In genomic region chr14:78848941-78849911, GRCm38 (mm10) we compare ENCODE assay signal across 8 mouse cellular contexts. TPM values are rescaled to one million over a fixed set of nuclear protein-coding genes. Genes with fewer than 3 reads are reported as not detected.
A peak's percentile ranks its signal among the peaks of the same experiment; 100 is the strongest.
DNase-seq lines count a peak whose midpoint lies in the region; ATAC-seq and TF ChIP-seq lines count a peak whose summit lies in the region.

Gene Vwa8, plus strand, starts transcription at chr14:78849052.

- WGBS in hindbrain, embryonic 10.5 days = 3% methylated on average over 61 of the region's 61 CpGs
- WGBS in lung, embryonic 16.5 days = 2% methylated on average over 60 of the region's 61 CpGs
- WGBS in thymus, adult 2 months = 1% methylated on average over 61 of the region's 61 CpGs

- peak within 1 kb of the TSS; percentile 96 for H3K27ac ChIP-seq in hindbrain, embryonic 10.5 days
- H3K27ac ChIP-seq in lung, embryonic 16.5 days (ENCODE audit: low read length) = peak within 1 kb of the TSS; percentile 94
- H3K27ac ChIP-seq in thymus, adult 2 months (ENCODE audit: control insufficient read depth, insufficient read depth, low read length) = no peak within 1 kb of the TSS

- 0 out of 2 replicates have a peak, but pooled peaks cover 4% of the 10 kb centered on the region for H3K27me3 ChIP-seq in hindbrain, embryonic 10.5 days (ENCODE audit: insufficient read depth, poor library complexity, severe bottlenecking)
- H3K27me3 ChIP-seq in lung, embryonic 16.5 days (ENCODE audit: control insufficient read depth, insufficient read depth, low read depth, low read length) = no peaks in the 10 kb centered on the region
- no peaks in the 10 kb centered on the region for H3K27me3 ChIP-seq in thymus, adult 2 months (ENCODE audit: control insufficient read depth, insufficient read depth, low read length)

- H3K4me3 ChIP-seq in hindbrain, embryonic 10.5 days = peak within 1 kb of the TSS; percentile 82
- H3K4me3 ChIP-seq in lung, embryonic 16.5 days (ENCODE audit: low read length) = peak within 1 kb of the TSS; percentile 96
- peak within 1 kb of the TSS; percentile 95 for H3K4me3 ChIP-seq in thymus, adult 2 months (ENCODE audit: control insufficient read depth, insufficient read depth, low read length)

- peak within 1 kb of the TSS; percentile 85 for H3K4me2 ChIP-seq in lung, embryonic 16.5 days (ENCODE audit: low read depth, low read length)

- peak within 1 kb of the TSS; percentile 98 for H3K9ac ChIP-seq in lung, embryonic 16.5 days (ENCODE audit: low read length)

- H3K36me3 ChIP-seq in hindbrain, embryonic 10.5 days = no peaks in the 10 kb centered on the region
- H3K36me3 ChIP-seq in lung, embryonic 16.5 days (ENCODE audit: control insufficient read depth, insufficient read depth, low read length) = no peaks in the 10 kb centered on the region
- H3K36me3 ChIP-seq in thymus, adult 2 months (ENCODE audit: control insufficient read depth, insufficient read depth, low read length) = no peaks in the 10 kb centered on the region

- TF ChIP-seq CTCF in thymus, adult 2 months (IDR thresholded peaks at IDR 0.05; ENCODE audit: borderline replicate concordance, control insufficient read depth, extremely low read depth, insufficient read depth, low read length, poor library complexity) = peak; percentile 59; the same call in 1 of the 2 replicates

- peak; percentile 93 for ATAC-seq in lung, embryonic 16.5 days (ENCODE audit: low read depth)

- TF ChIP-seq POLR2A in thymus, adult 2 months (IDR thresholded peaks at IDR 0.05; ENCODE audit: control insufficient read depth, extremely low read depth, insufficient read depth, low read length, poor library complexity) = 0 out of 2 replicates have a peak, but pooled peaks have one; percentile 29

- no peaks in the 10 kb centered on the region for H3K9me3 ChIP-seq in hindbrain, embryonic 10.5 days
- H3K9me3 ChIP-seq in lung, embryonic 16.5 days (ENCODE audit: control insufficient read depth, low read length) = no peaks in the 10 kb centered on the region

- DNase-seq in MN1 (ENCODE audit: low spot score) = peak; percentile 88
- DNase-seq in cerebellum, adult 9-10 months = peak; percentile 83
- DNase-seq in frontal cortex, adult 2 months (ENCODE audit: extremely low spot score in 1 of 2, low spot score in 1 of 2) = peak; percentile 39 to 76
- DNase-seq in hindbrain, embryonic 10.5 days (ENCODE audit: low spot score) = peak; percentile 87
- DNase-seq in layer of hippocampus, adult 9-10 months (ENCODE audit: low spot score) = peak; percentile 45
- DNase-seq in ovary, adult 18-20 months (ENCODE audit: low spot score) = peak; percentile 77
- peak; percentile 80 for DNase-seq in thymus, adult 2 months

- H3K4me1 ChIP-seq in hindbrain, embryonic 10.5 days (replicated peaks) = peaks cover 35% of the 10 kb centered on the region
- peaks cover 11% of the 10 kb centered on the region for H3K4me1 ChIP-seq in lung, embryonic 16.5 days (replicated peaks; ENCODE audit: control insufficient read depth, insufficient read depth, low read length)
- no peaks in the 10 kb centered on the region; the same call in 1 of the 2 replicates for H3K4me1 ChIP-seq in thymus, adult 2 months (replicated peaks; ENCODE audit: control insufficient read depth, insufficient read depth, low read length)

RNA-seq across cellular contexts. Expression of gene Vwa8, which starts in this region (rescaled TPM):
- 27.4 and 27.9 TPM in 2 replicates for polyA plus RNA-seq in frontal cortex, adult 2 months (2012; rRNA removed)
- polyA plus RNA-seq in hindbrain, embryonic 10.5 days (2016; fragmentation: Nextera tagmentation; extraction: Ambion mirVana) = 6.8 and 7.6 TPM in 2 replicates
- polyA plus RNA-seq in lung, embryonic 16.5 days (2015; fragmentation: Nextera tagmentation; extraction: Ambion mirVana) = 10.3 and 10.5 TPM in 2 replicates
- polyA plus RNA-seq in thymus, adult 2 months (2012; rRNA removed) = 8.7 and 9.1 TPM in 2 replicates
